Mouse (Mus musculus): ENCODE data around the gene Rab13.

DNA sequence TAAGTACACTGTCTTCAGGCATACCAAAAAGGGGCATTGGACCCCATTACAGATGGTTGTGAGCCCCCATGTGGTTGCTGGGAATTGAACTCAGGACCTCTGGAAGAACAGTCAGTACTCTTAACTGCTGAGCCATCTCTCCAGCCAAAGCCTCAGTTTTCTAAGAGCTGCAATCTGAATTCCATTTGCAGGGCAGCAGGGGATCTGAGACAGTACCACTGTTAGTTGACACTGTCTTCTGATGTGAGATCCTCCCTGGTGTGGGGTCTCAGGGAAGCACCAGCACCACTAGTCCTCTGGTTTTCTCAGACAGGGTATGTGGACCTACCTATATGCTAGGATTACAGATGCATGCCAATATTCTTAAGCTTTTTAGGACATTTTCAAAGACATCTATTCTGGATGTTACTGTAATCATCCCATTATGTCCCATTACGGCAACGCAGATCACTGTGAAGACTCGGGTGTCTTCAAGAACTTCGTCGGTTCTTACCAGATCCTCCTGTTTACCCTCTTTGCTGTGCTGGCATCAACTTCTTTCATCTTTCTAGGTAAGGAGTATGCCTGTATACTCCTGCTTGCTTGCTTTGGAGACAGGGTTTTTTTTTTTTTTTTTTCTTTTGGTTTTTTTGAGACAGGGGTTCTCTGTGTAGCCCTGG lies 3.5 kb upstream of the Rab13 start:
- TF ChIP-seq EP300 (IDR thresholded peaks at IDR 0.05; ENCODE audit: low read depth) (no peak), CTCF (IDR thresholded peaks at IDR 0.05; ENCODE audit: low read depth) (no peak)

Data from liver, embryonic 14.5 days (tissue).